8 mouse cellular contexts compared by ENCODE assay signal in genomic region chr10:14391025-14391639, GRCm38 (mm10).
DNase-seq lines count a peak whose midpoint lies in the region; ATAC-seq lines count a peak whose summit lies in the region.

No protein-coding gene starts in this region.

- peak; percentile 39 to 78 for DNase-seq in heart, adult 18-20 months
- peak; percentile 65 to 77 for DNase-seq in cerebellum, postnatal 25 days
- peak; percentile 71 for DNase-seq in gastrocnemius, adult 18-20 months (ENCODE audit: low spot score)
- peak; percentile 69 to 91 for DNase-seq in left cerebral cortex, adult 9 months (ENCODE audit: low spot score in 2 of 2)
- DNase-seq in splenic B cell, adult 2 months (ENCODE audit: low read depth, low spot score): peak; percentile 69

- ATAC-seq in heart, embryonic 11.5 days (replicated peaks; ENCODE audit: insufficient number of reproducible peaks, low FRiP score, low TSS enrichment): no peak
- peak; percentile 71; the same call in 1 of the 2 replicates for ATAC-seq in intestine, embryonic 15.5 days
- peak; percentile 99 for ATAC-seq in midbrain, embryonic 16.5 days

- no peaks in the 10 kb centered on the region for H3K36me3 ChIP-seq in heart, embryonic 11.5 days (ENCODE audit: control insufficient read depth, insufficient read depth, low read length)
- no peaks in the 10 kb centered on the region for H3K36me3 ChIP-seq in intestine, embryonic 15.5 days
- no peaks in the 10 kb centered on the region for H3K36me3 ChIP-seq in midbrain, embryonic 16.5 days (ENCODE audit: control insufficient read depth, insufficient read depth, low read length)
- no peaks in the 10 kb centered on the region for H3K36me3 ChIP-seq in splenic B cell, adult 2 months (ENCODE audit: control insufficient read depth, insufficient read depth, low read length, poor library complexity, severe bottlenecking)

- 0 out of 2 replicates have a peak, but pooled peaks cover 4% of the 10 kb centered on the region for H3K4me1 ChIP-seq in heart, embryonic 11.5 days (ENCODE audit: control insufficient read depth, insufficient read depth, low read length)
- H3K4me1 ChIP-seq in intestine, embryonic 15.5 days (replicated peaks): no peaks in the 10 kb centered on the region
- no peaks in the 10 kb centered on the region for H3K4me1 ChIP-seq in midbrain, embryonic 16.5 days (ENCODE audit: control insufficient read depth, insufficient read depth, low read length)

- WGBS in heart, embryonic 11.5 days (ENCODE audit: insufficient replicate concordance): 14% methylated on average over 11 of the region's 11 CpGs
- WGBS in intestine, embryonic 15.5 days: 12% methylated on average over 11 of the region's 11 CpGs
- 12% methylated on average over 11 of the region's 11 CpGs for WGBS in midbrain, embryonic 16.5 days

- no peak overlapping the region for H3K4me3 ChIP-seq in heart, embryonic 11.5 days (ENCODE audit: low read depth, low read length)
- no peak overlapping the region for H3K4me3 ChIP-seq in intestine, embryonic 15.5 days (replicated peaks)
- no peak overlapping the region for H3K4me3 ChIP-seq in midbrain, embryonic 16.5 days (ENCODE audit: low read depth, low read length)

- H3K9me3 ChIP-seq in heart, embryonic 11.5 days (replicated peaks; ENCODE audit: control insufficient read depth, low read length): no peaks in the 10 kb centered on the region
- no peaks in the 10 kb centered on the region for H3K9me3 ChIP-seq in intestine, embryonic 15.5 days
- H3K9me3 ChIP-seq in midbrain, embryonic 16.5 days (replicated peaks; ENCODE audit: control insufficient read depth, low read length, poor library complexity, severe bottlenecking): no peaks in the 10 kb centered on the region

- no peak overlapping the region for H3K9ac ChIP-seq in heart, embryonic 11.5 days (ENCODE audit: low read depth, low read length)
- no peak overlapping the region for H3K9ac ChIP-seq in intestine, embryonic 15.5 days
- no peak overlapping the region for H3K9ac ChIP-seq in midbrain, embryonic 16.5 days (ENCODE audit: low read depth, low read length)

- no peak overlapping the region for H3K27ac ChIP-seq in heart, embryonic 11.5 days (ENCODE audit: low read depth, low read length)
- H3K27ac ChIP-seq in intestine, embryonic 15.5 days: no peak overlapping the region
- H3K27ac ChIP-seq in midbrain, embryonic 16.5 days (ENCODE audit: low read length): no peak overlapping the region

- no peaks in the 10 kb centered on the region for H3K27me3 ChIP-seq in heart, embryonic 11.5 days (ENCODE audit: control insufficient read depth, insufficient read depth, low read length)
- no peaks in the 10 kb centered on the region for H3K27me3 ChIP-seq in intestine, embryonic 15.5 days (replicated peaks)
- no peaks in the 10 kb centered on the region for H3K27me3 ChIP-seq in midbrain, embryonic 16.5 days (ENCODE audit: control insufficient read depth, insufficient read depth, low read depth, low read length)
- H3K27me3 ChIP-seq in splenic B cell, adult 2 months (ENCODE audit: control insufficient read depth, insufficient read depth, low read length, poor library complexity, severe bottlenecking): no peaks in the 10 kb centered on the region

- H3K4me2 ChIP-seq in heart, embryonic 11.5 days: no peak overlapping the region
- no peak overlapping the region for H3K4me2 ChIP-seq in intestine, embryonic 15.5 days (replicated peaks)
- H3K4me2 ChIP-seq in midbrain, embryonic 16.5 days (ENCODE audit: low read length): peak overlapping the region; percentile 2; the same call in 1 of the 2 replicates
